Mouse (Mus musculus): ENCODE measurements around the gene Ano2. TPM values are rescaled to one million over a fixed set of nuclear protein-coding genes. Genes with fewer than 3 reads are reported as not detected.

The Ano2 gene
- polyA plus RNA-seq, 1 experiment from 2014 or later: 1.5 TPM

DNA sequence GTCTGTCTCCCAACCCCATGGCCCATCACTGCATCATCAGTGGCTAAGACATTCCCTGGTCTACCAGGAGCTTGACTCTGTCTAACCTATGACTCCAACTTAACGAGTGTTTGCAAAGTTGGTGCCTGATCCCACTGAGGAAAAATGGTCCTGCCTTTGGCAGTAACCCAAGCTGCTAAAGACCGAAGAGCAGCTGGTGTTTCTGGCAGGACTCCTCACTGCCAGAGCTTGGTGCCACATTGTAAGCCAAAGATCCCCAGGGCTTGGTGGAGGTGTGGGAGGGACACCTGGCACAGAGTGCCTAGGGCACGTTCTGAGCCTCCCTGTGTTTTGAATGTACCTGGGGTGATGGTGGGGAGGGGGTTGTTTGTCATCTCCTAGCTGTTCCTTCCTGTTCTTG is 232.5 kb downstream of the Ano2 start:
- H3K4me2 ChIP-seq (replicated peaks; ENCODE audit: low read depth): no peak overlapping the region
- 57% methylated on average over 3 of the region's 3 CpGs for WGBS
- H3K4me1 ChIP-seq (replicated peaks; ENCODE audit: control insufficient read depth, insufficient read depth, low read length): no peaks in the 10 kb centered on the region
- no peak overlapping the region for H3K4me3 ChIP-seq (ENCODE audit: low read depth, low read length)
- ATAC-seq: no peak
- H3K9me3 ChIP-seq (ENCODE audit: control insufficient read depth): no peaks in the 10 kb centered on the region
- H3K36me3 ChIP-seq (ENCODE audit: control insufficient read depth, insufficient read depth): no peaks in the 10 kb centered on the region
- TF ChIP-seq CTCF (IDR thresholded peaks at IDR 0.05; ENCODE audit: low read depth): no peak
- H3K27ac ChIP-seq (ENCODE audit: low read depth, low read length): no peak overlapping the region
- H3K27me3 ChIP-seq (replicated peaks; ENCODE audit: control insufficient read depth, insufficient read depth, low read length): no peaks in the 10 kb centered on the region
- no peak overlapping the region for H3K9ac ChIP-seq (ENCODE audit: low read depth, low read length)

DNA sequence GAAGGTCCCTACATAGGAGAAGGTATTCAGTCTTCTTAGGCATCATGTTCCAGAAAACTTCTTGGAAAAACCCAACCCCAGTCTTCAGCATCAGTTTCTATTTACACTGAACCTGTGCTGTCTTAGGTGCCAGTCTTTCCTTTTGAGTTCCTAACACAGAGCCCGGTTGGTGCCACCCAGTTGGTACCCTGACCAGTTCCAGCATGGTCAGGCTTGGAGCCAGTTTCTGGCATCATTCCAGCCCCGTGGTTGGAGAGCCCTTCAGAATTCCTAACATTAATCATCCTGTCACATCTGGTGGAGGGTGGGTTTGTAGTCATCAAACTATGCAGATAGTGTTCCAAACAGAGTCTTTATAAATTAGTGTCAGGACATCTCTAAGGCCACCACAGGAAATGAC is 234.8 kb downstream of the Ano2 start:
- WGBS: 63% methylated on average over 2 of the region's 2 CpGs
- Histone ChIP-seq H3K4me3 (ENCODE audit: low read depth, low read length) (no peak overlapping the region), H3K9me3 (ENCODE audit: control insufficient read depth) (no peaks in the 10 kb centered on the region), H3K36me3 (ENCODE audit: control insufficient read depth, insufficient read depth) (no peaks in the 10 kb centered on the region), H3K27ac (ENCODE audit: low read depth, low read length) (no peak overlapping the region), H3K9ac (ENCODE audit: low read depth, low read length) (no peak overlapping the region), H3K4me1 (replicated peaks; ENCODE audit: control insufficient read depth, insufficient read depth, low read length) (no peaks in the 10 kb centered on the region), H3K4me2 (replicated peaks; ENCODE audit: low read depth) (no peak overlapping the region), H3K27me3 (replicated peaks; ENCODE audit: control insufficient read depth, insufficient read depth, low read length) (no peaks in the 10 kb centered on the region)
- ATAC-seq: no peak
- TF ChIP-seq CTCF (IDR thresholded peaks at IDR 0.05; ENCODE audit: low read depth): no peak

- no peak for TF ChIP-seq CTCF (IDR thresholded peaks at IDR 0.05; ENCODE audit: low read depth)
- no peak overlapping the region for H3K4me3 ChIP-seq (ENCODE audit: low read depth, low read length)
- no peaks in the 10 kb centered on the region for H3K9me3 ChIP-seq (ENCODE audit: control insufficient read depth)
- H3K27ac ChIP-seq (ENCODE audit: low read depth, low read length): no peak overlapping the region
- no peak overlapping the region for H3K4me2 ChIP-seq (replicated peaks; ENCODE audit: low read depth)
- no peak overlapping the region for H3K9ac ChIP-seq (ENCODE audit: low read depth, low read length)
- no peaks in the 10 kb centered on the region for H3K36me3 ChIP-seq (ENCODE audit: control insufficient read depth, insufficient read depth)
- 92% methylated on average over 3 of the region's 3 CpGs for WGBS
- no peaks in the 10 kb centered on the region for H3K4me1 ChIP-seq (replicated peaks; ENCODE audit: control insufficient read depth, insufficient read depth, low read length)
- H3K27me3 ChIP-seq (replicated peaks; ENCODE audit: control insufficient read depth, insufficient read depth, low read length): no peaks in the 10 kb centered on the region
- ATAC-seq: no peak
These were observed 235.6 kb downstream of the Ano2 start for GRCm38 (mm10) chr6:125925861-125926260.

DNA sequence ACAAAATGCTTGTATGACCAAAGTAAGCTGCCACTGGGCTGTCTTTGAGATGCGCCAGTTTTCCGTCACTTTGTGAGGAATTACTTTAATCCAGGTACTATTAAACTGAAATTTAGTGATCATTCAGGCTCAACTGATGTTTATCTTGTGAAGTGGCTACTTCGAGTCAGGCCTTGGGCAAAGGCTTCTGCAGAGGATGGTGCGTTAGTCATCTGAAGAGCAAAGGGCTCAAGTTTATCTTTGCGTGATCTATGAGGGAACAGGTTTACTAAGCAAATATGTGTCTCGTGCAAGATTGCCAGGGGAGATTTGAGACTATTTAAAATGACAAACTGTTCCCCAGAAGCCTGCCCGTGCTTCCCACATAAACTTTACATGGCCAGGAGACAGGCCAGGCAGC is 241.7 kb downstream of the Ano2 start:
- Histone ChIP-seq H3K9me3 (ENCODE audit: control insufficient read depth) (no peaks in the 10 kb centered on the region), H3K4me1 (replicated peaks; ENCODE audit: control insufficient read depth, insufficient read depth, low read length) (no peaks in the 10 kb centered on the region), H3K4me2 (replicated peaks; ENCODE audit: low read depth) (no peak overlapping the region), H3K9ac (ENCODE audit: low read depth, low read length) (no peak overlapping the region), H3K27ac (ENCODE audit: low read depth, low read length) (no peak overlapping the region), H3K36me3 (ENCODE audit: control insufficient read depth, insufficient read depth) (no peaks in the 10 kb centered on the region), H3K4me3 (ENCODE audit: low read depth, low read length) (no peak overlapping the region), H3K27me3 (replicated peaks; ENCODE audit: control insufficient read depth, insufficient read depth, low read length) (no peaks in the 10 kb centered on the region)
- whole genome bisulfite sequencing: 35% methylated on average over 7 of the region's 7 CpGs
- ATAC-seq: no peak
- no peak for TF ChIP-seq CTCF (IDR thresholded peaks at IDR 0.05; ENCODE audit: low read depth)

GRCm38 (mm10) chr6:125954965-125955364 is 264.7 kb downstream of the Ano2 start:
- H3K27me3 ChIP-seq (replicated peaks; ENCODE audit: control insufficient read depth, insufficient read depth, low read length): no peaks in the 10 kb centered on the region
- WGBS: 15% methylated on average over 3 of the region's 3 CpGs
- no peaks in the 10 kb centered on the region for H3K9me3 ChIP-seq (ENCODE audit: control insufficient read depth)
- H3K4me3 ChIP-seq (ENCODE audit: low read depth, low read length): no peak overlapping the region
- no peak for ATAC-seq
- H3K4me1 ChIP-seq (replicated peaks; ENCODE audit: control insufficient read depth, insufficient read depth, low read length): no peaks in the 10 kb centered on the region
- H3K36me3 ChIP-seq (ENCODE audit: control insufficient read depth, insufficient read depth): no peaks in the 10 kb centered on the region
- no peak overlapping the region for H3K27ac ChIP-seq (ENCODE audit: low read depth, low read length)
- TF ChIP-seq CTCF (IDR thresholded peaks at IDR 0.05; ENCODE audit: low read depth): peak; percentile 81
- H3K4me2 ChIP-seq (replicated peaks; ENCODE audit: low read depth): no peak overlapping the region
- H3K9ac ChIP-seq (ENCODE audit: low read depth, low read length): no peak overlapping the region

GRCm38 (mm10) chr6:125973551-125973950 is 283.3 kb downstream of the Ano2 start:
- no peaks in the 10 kb centered on the region for H3K27me3 ChIP-seq (replicated peaks; ENCODE audit: control insufficient read depth, insufficient read depth, low read length)

DNA sequence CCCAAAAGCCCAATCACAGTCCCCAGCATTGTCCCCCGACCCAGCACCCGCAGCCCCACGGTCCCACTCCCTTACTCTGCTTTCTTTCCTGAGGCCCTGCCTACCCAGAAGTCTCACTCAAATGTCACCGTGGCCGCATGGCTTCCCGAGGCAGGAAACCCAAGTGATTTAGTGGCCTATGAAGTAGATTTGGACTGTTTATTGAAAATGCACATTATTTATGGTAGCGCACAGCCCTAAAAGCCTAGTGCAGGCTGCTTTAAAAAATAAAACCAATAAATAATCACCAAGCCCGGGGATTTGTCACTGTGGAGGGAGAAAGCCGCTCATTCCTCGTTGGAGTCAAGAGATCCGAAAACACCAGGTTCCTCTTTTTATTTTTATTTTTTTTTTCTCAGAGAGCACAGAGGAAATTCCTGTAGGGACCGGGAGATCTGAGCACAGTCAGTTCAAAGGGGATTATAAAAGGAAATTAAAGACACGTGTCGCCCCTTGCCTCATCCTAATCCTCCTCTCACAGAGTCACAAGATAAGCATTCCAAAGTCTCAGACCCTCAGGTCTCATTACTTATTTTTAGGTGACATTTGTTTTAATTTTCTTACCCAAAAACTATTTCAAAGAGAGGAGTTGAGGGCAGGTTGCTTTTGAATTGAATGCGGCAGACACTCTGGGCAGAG is 285.7 kb downstream of the Ano2 start:
- H3K4me1 ChIP-seq (replicated peaks; ENCODE audit: control insufficient read depth, insufficient read depth, low read length): no peaks in the 10 kb centered on the region
- H3K36me3 ChIP-seq (ENCODE audit: control insufficient read depth, insufficient read depth): no peaks in the 10 kb centered on the region
- H3K27ac ChIP-seq (ENCODE audit: low read depth, low read length): no peak overlapping the region
- H3K9ac ChIP-seq (ENCODE audit: low read depth, low read length): no peak overlapping the region
- no peak for ATAC-seq
- no peak overlapping the region for H3K4me3 ChIP-seq (ENCODE audit: low read depth, low read length)
- H3K9me3 ChIP-seq (ENCODE audit: control insufficient read depth): no peaks in the 10 kb centered on the region
- WGBS: 49% methylated on average over 15 of the region's 15 CpGs
- H3K27me3 ChIP-seq (replicated peaks; ENCODE audit: control insufficient read depth, insufficient read depth, low read length): no peaks in the 10 kb centered on the region
- TF ChIP-seq CTCF (IDR thresholded peaks at IDR 0.05; ENCODE audit: low read depth): no peak
- H3K4me2 ChIP-seq (replicated peaks; ENCODE audit: low read depth): no peak overlapping the region

More at GRCm38 (mm10) chr6:125973551-125973950, 283.3 kb downstream of the Ano2 start:
- ATAC-seq: no peak
- Histone ChIP-seq H3K9me3 (ENCODE audit: control insufficient read depth) (no peaks in the 10 kb centered on the region), H3K27ac (ENCODE audit: low read depth, low read length) (no peak overlapping the region), H3K4me3 (ENCODE audit: low read depth, low read length) (no peak overlapping the region), H3K36me3 (ENCODE audit: control insufficient read depth, insufficient read depth) (no peaks in the 10 kb centered on the region), H3K9ac (ENCODE audit: low read depth, low read length) (no peak overlapping the region), H3K4me1 (replicated peaks; ENCODE audit: control insufficient read depth, insufficient read depth, low read length) (no peaks in the 10 kb centered on the region), H3K4me2 (replicated peaks; ENCODE audit: low read depth) (no peak overlapping the region)
- TF ChIP-seq CTCF (IDR thresholded peaks at IDR 0.05; ENCODE audit: low read depth): no peak

Data from intestine, postnatal 0 days (tissue).